Mouse (Mus musculus) megakaryocyte, embryonic 14.5 days (primary cell): ENCODE data around the gene Slc35c1.

Experiments
- FLI1 ChIP-seq: IDR thresholded peaks from 2 replicates; pipeline ENCODE4 v1.6.1; 2012; ENCODE audit warnings: low read length, inconsistent platforms, mixed read lengths
- GATA1 ChIP-seq: IDR thresholded peaks from 3 replicates; pipeline ENCODE4 v1.6.1; 2012; ENCODE audit warnings: mixed read lengths, low read length, inconsistent platforms, borderline replicate concordance

- no peak for TF ChIP-seq FLI1
- TF ChIP-seq GATA1, result no peak
Observed at GRCm38 (mm10) chr2:92426426-92426825, 33.9 kb downstream of the Slc35c1 start.
